In genomic region chr10:60284248-60284647, GRCm38 (mm10) we compare ENCODE assay signal across 9 mouse cellular contexts. TPM values are rescaled to one million over a fixed set of nuclear protein-coding genes. Genes with fewer than 3 reads are reported as not detected.
DNase-seq lines count a peak whose midpoint lies in the region; ATAC-seq and TF ChIP-seq lines count a peak whose summit lies in the region.
"Had no signal": no experiment of that assay in that cellular context is flagged by ENCODE, and none has a peak within 500 bp of the region (broad histone marks: within the 10 kb centered on the region; RNA-seq: fewer than 3 reads in every experiment).

No protein-coding gene starts in this region.

- peak; percentile 93 for DNase-seq in MEL (ENCODE audit: low read depth, low spot score)
- DNase-seq in hindbrain, postnatal 0 days (ENCODE audit: low spot score), result no peak
- DNase-seq in layer of hippocampus, adult 11-12 months (ENCODE audit: low spot score), result no peak
- DNase-seq in left cerebral cortex, adult 11 months (ENCODE audit: low spot score), result no peak
- DNase-seq in embryo, embryonic 10.5 days (ENCODE audit: low spot score), result no peak
- DNase-seq: kidney, adult 8-10 months had no signal

- peaks cover 0 to 56% of the 10 kb centered on the region in 2 experiments; a peak in 2 of 4 replicates for H3K36me3 ChIP-seq in MEL (ENCODE audit: control insufficient read depth in 1 of 2, insufficient read depth in 2 of 2, low read length in 2 of 2)
- H3K36me3 ChIP-seq in hindbrain, postnatal 0 days (ENCODE audit: insufficient read depth, low read length), result no peaks in the 10 kb centered on the region
- no peaks in the 10 kb centered on the region for H3K36me3 ChIP-seq in midbrain, embryonic 12.5 days

- 35% methylated on average over 6 of the region's 6 CpGs for WGBS in hindbrain, postnatal 0 days
- WGBS in midbrain, embryonic 12.5 days, result 61% methylated on average over 6 of the region's 6 CpGs

- peaks cover 80% of the 10 kb centered on the region for H3K79me2 ChIP-seq in MEL (ENCODE audit: control insufficient read depth, insufficient read depth, low read length, poor library complexity)

- TF ChIP-seq CTCF in MEL (IDR thresholded peaks at IDR 0.05 in 2 of 3, conservative IDR thresholded peaks at IDR 0.05 in 1 of 3; ENCODE audit: control insufficient read depth in 1 of 3, insufficient read depth in 1 of 3, low read depth in 2 of 3, low read length in 3 of 3, poor library complexity in 1 of 3, severe bottlenecking in 1 of 3), result no peak
- no peak for TF ChIP-seq CTCF in hindbrain, postnatal 0 days (IDR thresholded peaks at IDR 0.05; ENCODE audit: low read depth)

- peak overlapping the region; percentile 61 for H3K9ac ChIP-seq in MEL (ENCODE audit: control insufficient read depth, low read depth, low read length, poor library complexity, severe bottlenecking)
- peak overlapping the region; percentile 28; the same call in 1 of the 2 replicates for H3K9ac ChIP-seq in hindbrain, postnatal 0 days (replicated peaks; ENCODE audit: low read length)
- H3K9ac ChIP-seq in midbrain, embryonic 12.5 days (replicated peaks), result peak overlapping the region; percentile 5; the same call in 1 of the 2 replicates

- H3K4me1 ChIP-seq in MEL (ENCODE audit: control insufficient read depth in 1 of 2, insufficient read depth in 2 of 2, low read length in 2 of 2), result peaks cover 17 to 79% of the 10 kb centered on the region in 2 experiments
- H3K4me1 ChIP-seq in hindbrain, postnatal 0 days (ENCODE audit: insufficient read depth, low read length), result peaks cover 60% of the 10 kb centered on the region
- peaks cover 79% of the 10 kb centered on the region for H3K4me1 ChIP-seq in midbrain, embryonic 12.5 days

- H3K9me3 ChIP-seq in MEL (replicated peaks; ENCODE audit: insufficient read depth, low read length), result no peaks in the 10 kb centered on the region
- H3K9me3 ChIP-seq in hindbrain, postnatal 0 days (ENCODE audit: low read length), result no peaks in the 10 kb centered on the region
- H3K9me3 ChIP-seq in midbrain, embryonic 12.5 days, result no peaks in the 10 kb centered on the region

- H3K27ac ChIP-seq in MEL (ENCODE audit: control insufficient read depth, low read depth, low read length), result peak overlapping the region; percentile 96
- peak overlapping the region; percentile 89 for H3K27ac ChIP-seq in hindbrain, postnatal 0 days
- peak overlapping the region; percentile 74 for H3K27ac ChIP-seq in midbrain, embryonic 12.5 days (replicated peaks)

- peak overlapping the region; percentile 40 to 64 for H3K4me3 ChIP-seq in MEL (ENCODE audit: control insufficient read depth in 1 of 2, insufficient read depth in 1 of 2, low read depth in 2 of 2, low read length in 2 of 2)
- no peak overlapping the region for H3K4me3 ChIP-seq in hindbrain, postnatal 0 days (ENCODE audit: low read length)
- H3K4me3 ChIP-seq in midbrain, embryonic 12.5 days, result no peak overlapping the region
- H3K4me3 ChIP-seq: erythroblast, embryonic 14.5 days had no signal

- peak; percentile 92 to 96 for TF ChIP-seq EP300 in MEL (IDR thresholded peaks at IDR 0.05; ENCODE audit: low read depth in 1 of 2, low read length in 2 of 2)

- H3K4me2 ChIP-seq in hindbrain, postnatal 0 days (ENCODE audit: low read depth, low read length), result peak overlapping the region; percentile 56
- H3K4me2 ChIP-seq in midbrain, embryonic 12.5 days (replicated peaks), result 0 out of 2 replicates have a peak overlapping the region, but pooled peaks have one; percentile 52

- no peak for TF ChIP-seq RAD21 in MEL (IDR thresholded peaks at IDR 0.05; ENCODE audit: low read depth, low read length)

- TF ChIP-seq POLR2A in MEL (IDR thresholded peaks at IDR 0.05; ENCODE audit: control insufficient read depth in 1 of 2, insufficient read depth in 1 of 2, low read depth in 1 of 2, low read length in 2 of 2, poor library complexity in 1 of 2), result peak in 1 of 2 experiments; percentile 54; a peak in 1 of 4 replicates

- no peaks in the 10 kb centered on the region for H3K27me3 ChIP-seq in MEL (ENCODE audit: control insufficient read depth in 1 of 2, insufficient read depth in 2 of 2, low read length in 2 of 2)
- H3K27me3 ChIP-seq in hindbrain, postnatal 0 days (ENCODE audit: insufficient read depth, low read length), result no peaks in the 10 kb centered on the region
- H3K27me3 ChIP-seq in midbrain, embryonic 12.5 days, result peaks cover 2% of the 10 kb centered on the region; the same call in 1 of the 2 replicates

- ATAC-seq in common myeloid progenitor, adult 5-6 weeks (replicated peaks; ENCODE audit: low read depth, poor library complexity, severe bottlenecking), result peak; percentile 45
- ATAC-seq in hindbrain, postnatal 0 days, result no peak
- ATAC-seq in midbrain, embryonic 12.5 days (ENCODE audit: low FRiP score, low read depth), result no peak

TF ChIP-seq in MEL, 35 proteins besides CTCF, POLR2A, EP300 and RAD21:
- TF ChIP-seq ELF1 (IDR thresholded peaks at IDR 0.05; ENCODE audit: low read depth, low read length) (peak; percentile 57; the same call in 1 of the 2 replicates), TCF12 (IDR thresholded peaks at IDR 0.05; ENCODE audit: low read depth, low read length) (peak; percentile 85), MEF2A (IDR thresholded peaks at IDR 0.05; ENCODE audit: extremely low read depth, insufficient replicate concordance, low read depth, low read length, poor library complexity, severe bottlenecking) (no peak), ZMIZ1 (IDR thresholded peaks at IDR 0.05; ENCODE audit: low read depth, low read length) (0 out of 2 replicates have a peak, but pooled peaks have one; percentile 40), CHD2 (IDR thresholded peaks at IDR 0.05; ENCODE audit: low read length) (peak; percentile 20; the same call in 1 of the 2 replicates), HCFC1 (IDR thresholded peaks at IDR 0.05; ENCODE audit: low read depth, low read length) (peak; percentile 58; the same call in 1 of the 2 replicates), RCOR1 (IDR thresholded peaks at IDR 0.05; ENCODE audit: low read depth, low read length) (peak; percentile 96), MYB (IDR thresholded peaks at IDR 0.05; ENCODE audit: low read depth, low read length) (no peak), ETS1 (IDR thresholded peaks at IDR 0.05; ENCODE audit: low read depth, low read length) (peak; percentile 88), MAFK (IDR thresholded peaks at IDR 0.05; ENCODE audit: borderline replicate concordance, low read depth, low read length) (peak; percentile 58; the same call in 1 of the 2 replicates), KAT2A (conservative IDR thresholded peaks at IDR 0.05; ENCODE audit: low read depth, low read length) (no peak), USF2 (IDR thresholded peaks at IDR 0.05; ENCODE audit: borderline replicate concordance in 1 of 2, insufficient read depth in 1 of 2, low read depth in 1 of 2, low read length in 2 of 2) (no peak), MXI1 (IDR thresholded peaks at IDR 0.05; ENCODE audit: low read depth, low read length) (peak; percentile 85), SIN3A (IDR thresholded peaks at IDR 0.05; ENCODE audit: low read length) (peak; percentile 93), MAZ (IDR thresholded peaks at IDR 0.05; ENCODE audit: low read depth, low read length) (peak; percentile 94), TAL1 (IDR thresholded peaks at IDR 0.05; ENCODE audit: low read length) (peak; percentile 79), MYC (IDR thresholded peaks at IDR 0.05; ENCODE audit: low read depth, low read length) (peak; percentile 80), GATA1 (IDR thresholded peaks at IDR 0.05; ENCODE audit: low read depth, low read length) (peak; percentile 87), BHLHE40 (IDR thresholded peaks at IDR 0.05; ENCODE audit: borderline replicate concordance, low read depth, low read length) (0 out of 2 replicates have a peak, but pooled peaks have one; percentile 50), ZKSCAN1 (IDR thresholded peaks at IDR 0.05; ENCODE audit: low read depth, low read length) (no peak)

RNA-seq across cellular contexts. Expression of gene Psap, which starts 6.8 kb away (rescaled TPM):
- total RNA-seq in MEL (2012; rRNA removed), result 102 and 106 TPM in 2 replicates
- polyA plus RNA-seq in MEL (2012; ENCODE audit: insufficient read depth in 1 of 2, insufficient read length in 2 of 2, low read depth in 1 of 2, low replicate concordance in 2 of 2, missing spikeins in 1 of 2), result 100 to 1,000 TPM in 1 of 2 experiments, 10 to 100 TPM in 1; 56.8 to 153 TPM
- 149 and 150 TPM in 2 replicates for total RNA-seq in common myeloid progenitor, adult 5-6 weeks (2017)
- total RNA-seq in hindbrain, postnatal 0 days (2014; rRNA removed), result 768 and 845 TPM in 2 replicates
- polyA plus RNA-seq in hindbrain, postnatal 0 days (2015; fragmentation: Nextera tagmentation; extraction: Ambion mirVana), result 277 and 281 TPM in 2 replicates
- 85.5 and 96.5 TPM in 2 replicates for polyA plus RNA-seq in midbrain, embryonic 12.5 days (2016; fragmentation: Nextera tagmentation; extraction: Ambion mirVana)

Comparison
In these comparisons a context has a peak if more than half of its experiments do, and no peak if none do; other contexts are left out.
1. H3K4me3 ChIP-seq: peak in MEL (2 of 2); none in hindbrain, postnatal 0 days (single experiment) and midbrain, embryonic 12.5 days (single experiment).
2. H3K9ac ChIP-seq: peak in every context shown above with its lines; median percentile 61 in MEL; 28 in hindbrain, postnatal 0 days; 5 in midbrain, embryonic 12.5 days.
3. Peak in every context shown above with its lines, with median percentiles within 50 percentile points of each other: H3K27ac ChIP-seq.